Mouse (Mus musculus): ENCODE data around the gene Itgad. TPM values are rescaled to one million over a fixed set of nuclear protein-coding genes. Genes with fewer than 3 reads are reported as not detected.

Itgad gene
- total RNA-seq (2014; rRNA removed) (0.05 and 0.15 TPM in 2 replicates), polyA plus RNA-seq (2015; fragmentation: Nextera tagmentation; extraction: Ambion mirVana) (0.38 and 0.39 TPM in 2 replicates)

- ATAC-seq (no peak), DNase-seq (no peak)
- Histone ChIP-seq H3K4me3 (ENCODE audit: low read depth, low read length) (no peak within 1 kb of the TSS), H3K36me3 (ENCODE audit: insufficient read depth) (no peaks in the 10 kb centered on the region), H3K27ac (ENCODE audit: low read depth, low read length) (no peak within 1 kb of the TSS), H3K4me1 (ENCODE audit: insufficient read depth) (no peaks in the 10 kb centered on the region), H3K9me3 (ENCODE audit: low read length) (no peaks in the 10 kb centered on the region), H3K9ac (no peak within 1 kb of the TSS), H3K27me3 (ENCODE audit: insufficient read depth, low read length) (no peaks in the 10 kb centered on the region), H3K4me2 (ENCODE audit: low read depth) (no peak within 1 kb of the TSS)
- TF ChIP-seq CTCF (IDR thresholded peaks at IDR 0.05; ENCODE audit: low read depth), result no peak
- 93% methylated on average over 21 of the region's 21 CpGs for WGBS
Observed at GRCm38 (mm10) chr7:128154076-128154475, at the start of gene Itgad. Gene Itgad (plus strand): TSS chr7:128154376.

GRCm38 (mm10) chr7:128105246-128105645 lies 48.9 kb upstream of the Itgad start:
- WGBS, result 46% methylated on average over 4 of the region's 4 CpGs
- Histone ChIP-seq H3K36me3 (ENCODE audit: insufficient read depth) (no peaks in the 10 kb centered on the region), H3K4me3 (ENCODE audit: low read depth, low read length) (no peak overlapping the region), H3K4me2 (ENCODE audit: low read depth) (no peak overlapping the region), H3K4me1 (ENCODE audit: insufficient read depth) (no peaks in the 10 kb centered on the region), H3K27ac (ENCODE audit: low read depth, low read length) (no peak overlapping the region), H3K9me3 (ENCODE audit: low read length) (no peaks in the 10 kb centered on the region), H3K9ac (no peak overlapping the region), H3K27me3 (ENCODE audit: insufficient read depth, low read length) (no peaks in the 10 kb centered on the region)
- ATAC-seq (peak; percentile 81), DNase-seq (peak; percentile 77)
- TF ChIP-seq CTCF (IDR thresholded peaks at IDR 0.05; ENCODE audit: low read depth), result peak; percentile 55

- Histone ChIP-seq H3K4me2 (ENCODE audit: low read depth) (no peak overlapping the region), H3K27ac (ENCODE audit: low read depth, low read length) (no peak overlapping the region), H3K9ac (no peak overlapping the region), H3K4me3 (ENCODE audit: low read depth, low read length) (no peak overlapping the region), H3K27me3 (ENCODE audit: insufficient read depth, low read length) (no peaks in the 10 kb centered on the region), H3K36me3 (ENCODE audit: insufficient read depth) (no peaks in the 10 kb centered on the region), H3K9me3 (ENCODE audit: low read length) (no peaks in the 10 kb centered on the region), H3K4me1 (ENCODE audit: insufficient read depth) (no peaks in the 10 kb centered on the region)
- DNase-seq (no peak), ATAC-seq (no peak)
- WGBS, result 94% methylated on average over 7 of the region's 7 CpGs
- no peak for TF ChIP-seq CTCF (IDR thresholded peaks at IDR 0.05; ENCODE audit: low read depth)
Observed at GRCm38 (mm10) chr7:128107462-128107861, 46.7 kb upstream of the Itgad start.

- H3K9ac ChIP-seq, result no peak overlapping the region
- H3K4me3 ChIP-seq (ENCODE audit: low read depth, low read length), result no peak overlapping the region
- no peaks in the 10 kb centered on the region for H3K27me3 ChIP-seq (ENCODE audit: insufficient read depth, low read length)
- H3K9me3 ChIP-seq (ENCODE audit: low read length), result no peaks in the 10 kb centered on the region
- H3K4me2 ChIP-seq (ENCODE audit: low read depth), result no peak overlapping the region
- TF ChIP-seq CTCF (IDR thresholded peaks at IDR 0.05; ENCODE audit: low read depth), result no peak
- no peak overlapping the region for H3K27ac ChIP-seq (ENCODE audit: low read depth, low read length)
- DNase-seq (no peak), ATAC-seq (no peak)
- no peaks in the 10 kb centered on the region for H3K36me3 ChIP-seq (ENCODE audit: insufficient read depth)
- no peaks in the 10 kb centered on the region for H3K4me1 ChIP-seq (ENCODE audit: insufficient read depth)
- 69% methylated on average over 2 of the region's 2 CpGs for WGBS
Observed at GRCm38 (mm10) chr7:128110314-128110713, 43.9 kb upstream of the Itgad start.

- DNase-seq, result no peak
- TF ChIP-seq CTCF (IDR thresholded peaks at IDR 0.05; ENCODE audit: low read depth), result no peak
- H3K4me1 ChIP-seq (ENCODE audit: insufficient read depth), result no peaks in the 10 kb centered on the region
- H3K4me3 ChIP-seq (ENCODE audit: low read depth, low read length), result no peak overlapping the region
- no peak overlapping the region for H3K9ac ChIP-seq
- ATAC-seq, result no peak
- H3K36me3 ChIP-seq (ENCODE audit: insufficient read depth), result no peaks in the 10 kb centered on the region
- WGBS, result 89% methylated on average over 11 of the region's 11 CpGs
- no peak overlapping the region for H3K27ac ChIP-seq (ENCODE audit: low read depth, low read length)
- H3K4me2 ChIP-seq (ENCODE audit: low read depth), result no peak overlapping the region
- H3K27me3 ChIP-seq (ENCODE audit: insufficient read depth, low read length), result no peaks in the 10 kb centered on the region
- H3K9me3 ChIP-seq (ENCODE audit: low read length), result no peaks in the 10 kb centered on the region
Observed at GRCm38 (mm10) chr7:128112131-128112530, 42.0 kb upstream of the Itgad start.

- Histone ChIP-seq H3K36me3 (ENCODE audit: insufficient read depth) (no peaks in the 10 kb centered on the region), H3K9ac (no peak overlapping the region), H3K4me1 (ENCODE audit: insufficient read depth) (no peaks in the 10 kb centered on the region), H3K9me3 (ENCODE audit: low read length) (no peaks in the 10 kb centered on the region), H3K4me3 (ENCODE audit: low read depth, low read length) (no peak overlapping the region), H3K27ac (ENCODE audit: low read depth, low read length) (no peak overlapping the region), H3K27me3 (ENCODE audit: insufficient read depth, low read length) (no peaks in the 10 kb centered on the region), H3K4me2 (ENCODE audit: low read depth) (no peak overlapping the region)
- DNase-seq, result no peak
- 93% methylated on average over 11 of the region's 11 CpGs for WGBS
- ATAC-seq, result no peak
- TF ChIP-seq CTCF (IDR thresholded peaks at IDR 0.05; ENCODE audit: low read depth), result no peak
Observed at GRCm38 (mm10) chr7:128114371-128115105, 39.6 kb upstream of the Itgad start.

GRCm38 (mm10) chr7:128115211-128115958 lies 38.8 kb upstream of the Itgad start:
- Histone ChIP-seq H3K4me2 (ENCODE audit: low read depth) (no peak overlapping the region), H3K27me3 (ENCODE audit: insufficient read depth, low read length) (no peaks in the 10 kb centered on the region), H3K27ac (ENCODE audit: low read depth, low read length) (no peak overlapping the region), H3K9me3 (ENCODE audit: low read length) (no peaks in the 10 kb centered on the region), H3K36me3 (ENCODE audit: insufficient read depth) (no peaks in the 10 kb centered on the region), H3K9ac (no peak overlapping the region), H3K4me3 (ENCODE audit: low read depth, low read length) (no peak overlapping the region), H3K4me1 (ENCODE audit: insufficient read depth) (no peaks in the 10 kb centered on the region)
- no peak for DNase-seq
- ATAC-seq, result no peak
- no peak for TF ChIP-seq CTCF (IDR thresholded peaks at IDR 0.05; ENCODE audit: low read depth)
- WGBS, result 85% methylated on average over 5 of the region's 5 CpGs

Measured in forebrain, postnatal 0 days (tissue).